Mouse (Mus musculus): ENCODE measurements around the gene Cd248. TPM values are rescaled to one million over a fixed set of nuclear protein-coding genes. Genes with fewer than 3 reads are reported as not detected.
A peak's percentile ranks its signal among the peaks of the same experiment; 100 is the strongest.

The Cd248 gene
- polyA plus RNA-seq, 1 experiment, result 4.9 TPM

- no peak for DNase-seq
- Histone ChIP-seq H3K27ac (ENCODE audit: insufficient read depth, low read length) (peak overlapping the region; percentile 6; the same call in 1 of the 2 replicates), H3K4me1 (ENCODE audit: control insufficient read depth, insufficient read depth, low read length) (peaks cover 22% of the 10 kb centered on the region), H3K27me3 (ENCODE audit: control insufficient read depth, insufficient read depth, low read length) (no peaks in the 10 kb centered on the region), H3K4me3 (replicated peaks; ENCODE audit: insufficient read depth, low read depth, low read length) (peak overlapping the region; percentile 52)
- TF ChIP-seq POLR2A (IDR thresholded peaks at IDR 0.05; ENCODE audit: borderline replicate concordance, insufficient read depth, low read length) (no peak), CTCF (IDR thresholded peaks at IDR 0.05; ENCODE audit: borderline replicate concordance, insufficient read depth, low read depth, low read length) (no peak)
- 22% methylated on average over 11 of the region's 11 CpGs for WGBS
Observed at GRCm38 (mm10) chr19:5094746-5095417, 27.0 kb downstream of the Cd248 start.

- Histone ChIP-seq H3K4me3 (replicated peaks; ENCODE audit: insufficient read depth, low read depth, low read length) (no peak overlapping the region), H3K27ac (ENCODE audit: insufficient read depth, low read length) (no peak overlapping the region), H3K27me3 (ENCODE audit: control insufficient read depth, insufficient read depth, low read length) (no peaks in the 10 kb centered on the region), H3K4me1 (ENCODE audit: control insufficient read depth, insufficient read depth, low read length) (peaks cover 22% of the 10 kb centered on the region)
- no peak for DNase-seq
- 9% methylated on average over 9 of the region's 9 CpGs for WGBS
- TF ChIP-seq CTCF (IDR thresholded peaks at IDR 0.05; ENCODE audit: borderline replicate concordance, insufficient read depth, low read depth, low read length) (no peak), POLR2A (IDR thresholded peaks at IDR 0.05; ENCODE audit: borderline replicate concordance, insufficient read depth, low read length) (no peak)
Observed at GRCm38 (mm10) chr19:5095887-5096474, 28.1 kb downstream of the Cd248 start.

GRCm38 (mm10) chr19:5097521-5098362 lies 29.9 kb downstream of the Cd248 start:
- 3% methylated on average over 30 of the region's 31 CpGs for WGBS
- Histone ChIP-seq H3K27me3 (ENCODE audit: control insufficient read depth, insufficient read depth, low read length) (no peaks in the 10 kb centered on the region), H3K4me3 (replicated peaks; ENCODE audit: insufficient read depth, low read depth, low read length) (peak overlapping the region; percentile 77), H3K4me1 (ENCODE audit: control insufficient read depth, insufficient read depth, low read length) (peaks cover 22% of the 10 kb centered on the region), H3K27ac (ENCODE audit: insufficient read depth, low read length) (peak overlapping the region; percentile 35)
- DNase-seq, result no peak
- TF ChIP-seq CTCF (IDR thresholded peaks at IDR 0.05; ENCODE audit: borderline replicate concordance, insufficient read depth, low read depth, low read length) (no peak), POLR2A (IDR thresholded peaks at IDR 0.05; ENCODE audit: borderline replicate concordance, insufficient read depth, low read length) (no peak)

- DNase-seq, result peak; percentile 76 to 78
- Histone ChIP-seq H3K27ac (ENCODE audit: insufficient read depth, low read length) (peak within 1 kb of the TSS; percentile 45), H3K4me1 (ENCODE audit: control insufficient read depth, insufficient read depth, low read length) (peaks cover 22% of the 10 kb centered on the region), H3K27me3 (ENCODE audit: control insufficient read depth, insufficient read depth, low read length) (no peaks in the 10 kb centered on the region), H3K4me3 (replicated peaks; ENCODE audit: insufficient read depth, low read depth, low read length) (peak within 1 kb of the TSS; percentile 77)
- TF ChIP-seq CTCF (IDR thresholded peaks at IDR 0.05; ENCODE audit: borderline replicate concordance, insufficient read depth, low read depth, low read length) (no peak), POLR2A (IDR thresholded peaks at IDR 0.05; ENCODE audit: borderline replicate concordance, insufficient read depth, low read length) (0 out of 2 replicates have a peak, but pooled peaks have one; percentile 31)
- 2% methylated on average over 44 of the region's 48 CpGs for WGBS
Observed at GRCm38 (mm10) chr19:5098363-5099143, 30.7 kb downstream of the Cd248 start, which contains the start of gene Cnih2. Gene Cnih2 (minus strand): TSS chr19:5098521.

GRCm38 (mm10) chr19:5106074-5106473 lies 38.2 kb downstream of the Cd248 start:
- Histone ChIP-seq H3K4me1 (ENCODE audit: control insufficient read depth, insufficient read depth, low read length) (peaks cover 14% of the 10 kb centered on the region), H3K27ac (ENCODE audit: insufficient read depth, low read length) (peak overlapping the region; percentile 81), H3K27me3 (ENCODE audit: control insufficient read depth, insufficient read depth, low read length) (no peaks in the 10 kb centered on the region), H3K4me3 (replicated peaks; ENCODE audit: insufficient read depth, low read depth, low read length) (peak overlapping the region; percentile 72)
- no peak for TF ChIP-seq CTCF (IDR thresholded peaks at IDR 0.05; ENCODE audit: borderline replicate concordance, insufficient read depth, low read depth, low read length)
- no peak for TF ChIP-seq POLR2A (IDR thresholded peaks at IDR 0.05; ENCODE audit: borderline replicate concordance, insufficient read depth, low read length)
- WGBS, result 4% methylated on average over 9 of the region's 9 CpGs
- peak in 1 of 2 experiments; percentile 53 for DNase-seq

GRCm38 (mm10) chr19:5106731-5107191 lies 38.9 kb downstream of the Cd248 start, which contains the start of gene Rab1b:
Gene Rab1b (minus strand): TSS chr19:5107072.
- Histone ChIP-seq H3K27ac (ENCODE audit: insufficient read depth, low read length) (peak within 1 kb of the TSS; percentile 81), H3K4me3 (replicated peaks; ENCODE audit: insufficient read depth, low read depth, low read length) (peak within 1 kb of the TSS; percentile 72), H3K4me1 (ENCODE audit: control insufficient read depth, insufficient read depth, low read length) (peaks cover 14% of the 10 kb centered on the region), H3K27me3 (ENCODE audit: control insufficient read depth, insufficient read depth, low read length) (no peaks in the 10 kb centered on the region)
- TF ChIP-seq CTCF (IDR thresholded peaks at IDR 0.05; ENCODE audit: borderline replicate concordance, insufficient read depth, low read depth, low read length) (no peak), POLR2A (IDR thresholded peaks at IDR 0.05; ENCODE audit: borderline replicate concordance, insufficient read depth, low read length) (peak; percentile 70; the same call in 1 of the 2 replicates)
- DNase-seq, result peak; percentile 99
- under 1% methylated on average over 46 of the region's 46 CpGs for WGBS

Data from cerebellum, adult 2 months (tissue).